Mouse (Mus musculus): ENCODE measurements around the gene Tap2. TPM values are rescaled to one million over a fixed set of nuclear protein-coding genes. Genes with fewer than 3 reads are reported as not detected.

Gene Tap2
- polyA plus RNA-seq (2015; fragmentation: Nextera tagmentation; extraction: Ambion mirVana), result 1.7 and 2.2 TPM in 2 replicates

GRCm38 (mm10) chr17:34203444-34203843, at the start of gene Tap2:
Tap2 (plus strand) TSS chr17:34203527.
- Histone ChIP-seq H3K27ac (no peak within 1 kb of the TSS), H3K27me3 (replicated peaks) (peaks cover 46% of the 10 kb centered on the region), H3K4me1 (peaks cover 12% of the 10 kb centered on the region), H3K9ac (peak within 1 kb of the TSS; percentile 62), H3K4me3 (peak within 1 kb of the TSS; percentile 60), H3K36me3 (replicated peaks) (no peaks in the 10 kb centered on the region), H3K9me3 (no peaks in the 10 kb centered on the region), H3K4me2 (peak within 1 kb of the TSS; percentile 92)
- no peak for ATAC-seq (replicated peaks)
- WGBS, result 56% methylated on average over 5 of the region's 5 CpGs

- H3K27ac ChIP-seq, result no peak overlapping the region
- H3K36me3 ChIP-seq (replicated peaks), result no peaks in the 10 kb centered on the region
- no peak overlapping the region for H3K4me3 ChIP-seq
- no peaks in the 10 kb centered on the region for H3K9me3 ChIP-seq
- no peaks in the 10 kb centered on the region for H3K27me3 ChIP-seq (replicated peaks)
- WGBS, result 65% methylated on average over 5 of the region's 5 CpGs
- H3K4me2 ChIP-seq, result no peak overlapping the region
- no peak for ATAC-seq (replicated peaks)
- no peaks in the 10 kb centered on the region for H3K4me1 ChIP-seq
- H3K9ac ChIP-seq, result no peak overlapping the region
Measured at GRCm38 (mm10) chr17:34155534-34155933, 47.8 kb upstream of the Tap2 start.

- ATAC-seq (replicated peaks), result no peak
- no peaks in the 10 kb centered on the region for H3K36me3 ChIP-seq (replicated peaks)
- H3K4me2 ChIP-seq, result no peak overlapping the region
- H3K27ac ChIP-seq, result no peak overlapping the region
- H3K27me3 ChIP-seq (replicated peaks), result no peaks in the 10 kb centered on the region
- no peaks in the 10 kb centered on the region for H3K9me3 ChIP-seq
- H3K4me1 ChIP-seq, result no peaks in the 10 kb centered on the region
- WGBS, result 38% methylated on average over 9 of the region's 9 CpGs
- no peak overlapping the region for H3K9ac ChIP-seq
- H3K4me3 ChIP-seq, result no peak overlapping the region
Measured at GRCm38 (mm10) chr17:34164202-34164895, 39.0 kb upstream of the Tap2 start.

- Histone ChIP-seq H3K36me3 (replicated peaks) (no peaks in the 10 kb centered on the region), H3K9me3 (no peaks in the 10 kb centered on the region), H3K27ac (no peak overlapping the region), H3K4me3 (no peak overlapping the region), H3K27me3 (replicated peaks) (0 out of 2 replicates have a peak, but pooled peaks cover 3% of the 10 kb centered on the region), H3K4me1 (no peaks in the 10 kb centered on the region), H3K9ac (no peak overlapping the region), H3K4me2 (no peak overlapping the region)
- WGBS, result 82% methylated on average over 6 of the region's 6 CpGs
- no peak for ATAC-seq (replicated peaks)
Measured at GRCm38 (mm10) chr17:34165033-34165730, 38.1 kb upstream of the Tap2 start.

- no peak for ATAC-seq (replicated peaks)
- H3K27ac ChIP-seq, result no peak overlapping the region
- peaks cover 7% of the 10 kb centered on the region; the same call in 1 of the 2 replicates for H3K27me3 ChIP-seq (replicated peaks)
- WGBS, result 2% methylated on average over 2 of the region's 2 CpGs
- H3K9me3 ChIP-seq, result no peaks in the 10 kb centered on the region
- H3K4me1 ChIP-seq, result no peaks in the 10 kb centered on the region
- H3K4me2 ChIP-seq, result no peak overlapping the region
- no peak overlapping the region for H3K9ac ChIP-seq
- no peaks in the 10 kb centered on the region for H3K36me3 ChIP-seq (replicated peaks)
- H3K4me3 ChIP-seq, result no peak overlapping the region
Measured at GRCm38 (mm10) chr17:34169279-34169678, 34.0 kb upstream of the Tap2 start.

GRCm38 (mm10) chr17:34170487-34170876, 32.8 kb upstream of the Tap2 start:
- Histone ChIP-seq H3K4me3 (no peak overlapping the region), H3K9ac (no peak overlapping the region), H3K27ac (no peak overlapping the region), H3K36me3 (replicated peaks) (no peaks in the 10 kb centered on the region), H3K27me3 (replicated peaks) (peaks cover 7% of the 10 kb centered on the region; the same call in 1 of the 2 replicates), H3K4me2 (no peak overlapping the region), H3K9me3 (no peaks in the 10 kb centered on the region), H3K4me1 (no peaks in the 10 kb centered on the region)
- WGBS, result 24% methylated on average over 4 of the region's 4 CpGs
- ATAC-seq (replicated peaks), result no peak

- no peak for ATAC-seq (replicated peaks)
- H3K4me2 ChIP-seq, result no peak overlapping the region
Measured at GRCm38 (mm10) chr17:34170877-34171498, 32.3 kb upstream of the Tap2 start.

GRCm38 (mm10) chr17:34172528-34172927, 30.8 kb upstream of the Tap2 start:
- WGBS, result 95% methylated on average over 5 of the region's 5 CpGs
- Histone ChIP-seq H3K9me3 (no peaks in the 10 kb centered on the region), H3K4me3 (no peak overlapping the region), H3K27ac (no peak overlapping the region), H3K4me1 (no peaks in the 10 kb centered on the region), H3K27me3 (replicated peaks) (peaks cover 7% of the 10 kb centered on the region; the same call in 1 of the 2 replicates), H3K36me3 (replicated peaks) (no peaks in the 10 kb centered on the region), H3K4me2 (no peak overlapping the region), H3K9ac (no peak overlapping the region)
- no peak for ATAC-seq (replicated peaks)

More at GRCm38 (mm10) chr17:34170877-34171498, 32.3 kb upstream of the Tap2 start:
- Histone ChIP-seq H3K4me1 (no peaks in the 10 kb centered on the region), H3K36me3 (replicated peaks) (no peaks in the 10 kb centered on the region), H3K27ac (no peak overlapping the region), H3K4me3 (no peak overlapping the region), H3K9me3 (no peaks in the 10 kb centered on the region), H3K9ac (no peak overlapping the region), H3K27me3 (replicated peaks) (peaks cover 7% of the 10 kb centered on the region; the same call in 1 of the 2 replicates)
- 45% methylated on average over 13 of the region's 13 CpGs for WGBS

- Histone ChIP-seq H3K4me1 (no peaks in the 10 kb centered on the region), H3K4me3 (no peak overlapping the region), H3K27me3 (replicated peaks) (peaks cover 7% of the 10 kb centered on the region; the same call in 1 of the 2 replicates), H3K9ac (no peak overlapping the region), H3K9me3 (no peaks in the 10 kb centered on the region), H3K36me3 (replicated peaks) (no peaks in the 10 kb centered on the region), H3K27ac (no peak overlapping the region), H3K4me2 (no peak overlapping the region)
- ATAC-seq (replicated peaks), result no peak
- WGBS, result 69% methylated on average over 1 of the region's 1 CpGs
Measured at GRCm38 (mm10) chr17:34174075-34174474, 29.3 kb upstream of the Tap2 start.

GRCm38 (mm10) chr17:34177179-34177578, 26.1 kb upstream of the Tap2 start:
- H3K4me2 ChIP-seq, result no peak overlapping the region
- no peak for ATAC-seq (replicated peaks)
- H3K27me3 ChIP-seq (replicated peaks), result peaks cover 6% of the 10 kb centered on the region; the same call in 1 of the 2 replicates
- H3K4me3 ChIP-seq, result no peak overlapping the region
- no peaks in the 10 kb centered on the region for H3K9me3 ChIP-seq
- no peaks in the 10 kb centered on the region for H3K36me3 ChIP-seq (replicated peaks)
- H3K27ac ChIP-seq, result no peak overlapping the region
- H3K9ac ChIP-seq, result no peak overlapping the region
- 75% methylated on average over 4 of the region's 4 CpGs for WGBS
- H3K4me1 ChIP-seq, result no peaks in the 10 kb centered on the region

- no peak overlapping the region for H3K4me3 ChIP-seq
- no peaks in the 10 kb centered on the region for H3K36me3 ChIP-seq (replicated peaks)
- H3K4me1 ChIP-seq, result no peaks in the 10 kb centered on the region
- no peaks in the 10 kb centered on the region for H3K9me3 ChIP-seq
- ATAC-seq (replicated peaks), result no peak
- no peak overlapping the region for H3K27ac ChIP-seq
- H3K4me2 ChIP-seq, result no peak overlapping the region
- no peak overlapping the region for H3K9ac ChIP-seq
- H3K27me3 ChIP-seq (replicated peaks), result peaks cover 4% of the 10 kb centered on the region; the same call in 1 of the 2 replicates
- 70% methylated on average over 6 of the region's 6 CpGs for WGBS
Measured at GRCm38 (mm10) chr17:34179019-34179418, 24.3 kb upstream of the Tap2 start.
